Mouse (Mus musculus): ENCODE data around the gene Fgfr2. TPM values are rescaled to one million over a fixed set of nuclear protein-coding genes. Genes with fewer than 3 reads are reported as not detected.
A peak's percentile ranks its signal among the peaks of the same experiment; 100 is the strongest.

Fgfr2 gene
- polyA plus RNA-seq, 1 experiment from 2014 or later, result 86.9 TPM

DNA sequence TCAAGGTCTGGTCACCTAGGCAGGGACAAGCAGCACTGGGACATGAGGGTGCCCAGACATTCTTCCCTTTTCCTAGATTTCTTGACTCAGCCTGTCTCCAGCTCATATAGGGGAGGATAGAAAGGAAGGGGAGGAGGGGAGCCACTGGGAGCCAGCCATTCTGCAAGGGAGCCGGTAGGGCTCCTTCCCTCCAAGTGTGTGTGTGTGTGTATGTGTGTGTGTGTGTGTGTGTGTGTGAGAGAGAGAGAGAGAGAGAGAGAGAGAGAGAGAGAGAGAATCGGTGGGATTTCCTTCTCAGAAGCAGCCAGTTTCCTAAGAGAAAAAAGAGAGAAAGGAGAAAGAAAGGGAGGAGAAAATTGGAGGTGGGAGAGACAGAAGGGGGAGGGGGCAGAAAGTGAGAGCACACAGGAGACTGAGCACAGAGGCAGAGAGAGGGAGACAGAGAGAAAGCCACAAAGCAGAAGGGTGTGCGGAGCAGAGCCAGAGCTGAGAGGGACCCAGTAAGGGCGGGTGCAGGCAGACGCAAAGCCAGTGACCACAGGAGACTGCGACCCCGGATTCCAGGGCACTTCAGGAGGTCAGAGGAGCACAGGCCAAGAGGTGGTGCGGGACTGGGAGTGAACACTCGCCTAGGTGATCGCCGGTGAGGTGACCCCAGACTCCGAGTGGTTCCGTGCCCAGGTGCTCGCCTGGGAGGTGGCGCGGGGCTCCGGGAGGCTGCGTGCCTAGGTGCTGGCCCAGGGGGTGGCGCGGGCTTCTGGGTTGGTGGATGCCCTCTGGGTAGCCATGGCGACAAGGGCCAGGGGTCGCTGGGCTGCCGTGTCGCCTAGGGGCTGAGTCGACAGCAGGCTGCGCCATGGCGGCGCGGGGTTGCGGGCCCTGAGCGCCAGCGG lies 1156.9 kb downstream of the Fgfr2 start, which contains the start of gene Gpr26:
Gene Gpr26, plus strand, starts transcription at position 438 of the 893 bp plus-strand sequence.
- Histone ChIP-seq H3K4me1 (ENCODE audit: control insufficient read depth, insufficient read depth, low read length) (0 out of 2 replicates have a peak, but pooled peaks cover 3% of the 10 kb centered on the region), H3K4me2 (ENCODE audit: low read depth) (peak within 1 kb of the TSS; percentile 60), H3K4me3 (ENCODE audit: low read depth, low read length) (peak within 1 kb of the TSS; percentile 30), H3K9ac (ENCODE audit: low read length) (peak within 1 kb of the TSS; percentile 28; the same call in 1 of the 2 replicates), H3K9me3 (ENCODE audit: control insufficient read depth, low read length) (no peaks in the 10 kb centered on the region), H3K27me3 (ENCODE audit: control insufficient read depth, insufficient read depth, low read length) (peaks cover 39% of the 10 kb centered on the region), H3K27ac (ENCODE audit: low read depth, low read length) (no peak within 1 kb of the TSS), H3K36me3 (ENCODE audit: control insufficient read depth, insufficient read depth, low read length) (no peaks in the 10 kb centered on the region)
- 2% methylated on average over 32 of the region's 32 CpGs for WGBS
- DNase-seq (ENCODE audit: low spot score), result no peak
- no peak for ATAC-seq (ENCODE audit: insufficient read depth, low FRiP score, low TSS enrichment)

DNA sequence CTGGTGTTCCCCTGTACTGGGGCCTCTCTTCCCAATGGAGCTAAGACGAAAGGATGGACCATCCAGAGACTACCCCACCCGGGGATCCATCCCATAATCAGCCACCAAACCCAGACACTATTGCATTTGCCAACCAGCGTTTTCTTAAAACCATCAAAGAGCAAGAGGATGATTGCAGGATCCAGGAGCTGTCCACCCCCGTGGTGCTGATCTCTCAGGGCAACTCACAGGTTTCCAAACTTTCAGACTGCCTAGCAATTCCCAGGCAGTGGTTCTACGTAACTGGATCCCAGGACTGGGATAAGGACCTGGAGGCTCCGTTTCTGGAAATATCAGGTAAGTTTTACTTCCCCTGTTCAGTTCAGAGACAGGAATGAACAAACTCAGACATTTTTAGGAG lies 1162.6 kb downstream of the Fgfr2 start:
- WGBS, result 29% methylated on average over 6 of the region's 6 CpGs
- Histone ChIP-seq H3K4me3 (ENCODE audit: low read depth, low read length) (no peak overlapping the region), H3K27me3 (ENCODE audit: control insufficient read depth, insufficient read depth, low read length) (peaks cover 8% of the 10 kb centered on the region), H3K27ac (ENCODE audit: low read depth, low read length) (no peak overlapping the region), H3K4me1 (ENCODE audit: control insufficient read depth, insufficient read depth, low read length) (no peaks in the 10 kb centered on the region), H3K9me3 (ENCODE audit: control insufficient read depth, low read length) (no peaks in the 10 kb centered on the region), H3K4me2 (ENCODE audit: low read depth) (no peak overlapping the region), H3K36me3 (ENCODE audit: control insufficient read depth, insufficient read depth, low read length) (no peaks in the 10 kb centered on the region), H3K9ac (ENCODE audit: low read length) (no peak overlapping the region)
- peak; percentile 67 for DNase-seq (ENCODE audit: low spot score)
- ATAC-seq (ENCODE audit: insufficient read depth, low FRiP score, low TSS enrichment), result no peak

DNA sequence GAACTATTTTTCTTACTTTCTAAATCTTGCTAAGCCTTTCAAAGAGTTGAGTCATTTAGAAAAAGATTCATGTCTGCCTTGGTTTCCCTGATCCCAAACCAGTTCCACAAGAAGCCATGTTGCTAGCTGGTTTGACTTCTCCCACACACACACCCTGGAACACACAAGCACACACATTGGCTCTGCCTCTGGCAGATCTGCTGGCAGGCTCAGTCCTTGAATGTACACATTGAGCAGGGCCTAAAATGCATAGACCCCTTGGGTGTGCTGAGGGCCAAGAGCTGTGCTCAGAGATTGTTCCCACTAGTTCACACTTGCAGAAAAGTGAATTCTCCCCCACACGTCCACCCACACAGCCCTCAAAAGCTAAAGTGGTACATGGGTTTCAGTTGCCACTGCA lies 1164.4 kb downstream of the Fgfr2 start:
- no peaks in the 10 kb centered on the region for H3K27me3 ChIP-seq (ENCODE audit: control insufficient read depth, insufficient read depth, low read length)
- ATAC-seq (ENCODE audit: insufficient read depth, low FRiP score, low TSS enrichment), result no peak
- H3K27ac ChIP-seq (ENCODE audit: low read depth, low read length), result no peak overlapping the region
- H3K9ac ChIP-seq (ENCODE audit: low read length), result no peak overlapping the region
- H3K9me3 ChIP-seq (ENCODE audit: control insufficient read depth, low read length), result no peaks in the 10 kb centered on the region
- H3K36me3 ChIP-seq (ENCODE audit: control insufficient read depth, insufficient read depth, low read length), result no peaks in the 10 kb centered on the region
- H3K4me3 ChIP-seq (ENCODE audit: low read depth, low read length), result no peak overlapping the region
- DNase-seq (ENCODE audit: low spot score), result no peak
- H3K4me1 ChIP-seq (ENCODE audit: control insufficient read depth, insufficient read depth, low read length), result no peaks in the 10 kb centered on the region
- WGBS, result 75% methylated on average over 1 of the region's 1 CpGs
- H3K4me2 ChIP-seq (ENCODE audit: low read depth), result no peak overlapping the region

DNA sequence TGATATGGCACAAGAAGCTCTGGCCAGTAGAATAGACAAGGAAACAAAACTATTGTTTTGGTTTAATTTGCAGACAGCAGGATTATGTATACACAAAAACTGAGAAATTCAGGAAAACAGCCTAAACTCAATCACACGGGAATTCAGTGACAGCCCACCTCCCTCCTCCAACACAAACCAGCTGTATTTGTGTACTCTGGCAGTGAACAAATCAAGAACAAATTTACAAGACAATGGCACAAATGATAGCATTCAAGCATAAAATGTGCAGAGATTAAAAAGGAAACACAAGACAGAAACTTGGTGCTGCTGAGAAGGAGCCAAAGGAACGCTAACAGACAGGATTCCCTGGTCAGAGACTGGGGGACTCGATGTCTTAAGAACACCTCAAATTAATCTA lies 1169.7 kb downstream of the Fgfr2 start:
- WGBS, result 70% methylated on average over 3 of the region's 3 CpGs
- no peak for DNase-seq (ENCODE audit: low spot score)
- no peak overlapping the region for H3K4me2 ChIP-seq (ENCODE audit: low read depth)
- H3K9ac ChIP-seq (ENCODE audit: low read length), result no peak overlapping the region
- no peaks in the 10 kb centered on the region for H3K36me3 ChIP-seq (ENCODE audit: control insufficient read depth, insufficient read depth, low read length)
- H3K27ac ChIP-seq (ENCODE audit: low read depth, low read length), result no peak overlapping the region
- no peaks in the 10 kb centered on the region for H3K4me1 ChIP-seq (ENCODE audit: control insufficient read depth, insufficient read depth, low read length)
- no peaks in the 10 kb centered on the region for H3K9me3 ChIP-seq (ENCODE audit: control insufficient read depth, low read length)
- no peak overlapping the region for H3K4me3 ChIP-seq (ENCODE audit: low read depth, low read length)
- H3K27me3 ChIP-seq (ENCODE audit: control insufficient read depth, insufficient read depth, low read length), result no peaks in the 10 kb centered on the region
- no peak for ATAC-seq (ENCODE audit: insufficient read depth, low FRiP score, low TSS enrichment)

DNA sequence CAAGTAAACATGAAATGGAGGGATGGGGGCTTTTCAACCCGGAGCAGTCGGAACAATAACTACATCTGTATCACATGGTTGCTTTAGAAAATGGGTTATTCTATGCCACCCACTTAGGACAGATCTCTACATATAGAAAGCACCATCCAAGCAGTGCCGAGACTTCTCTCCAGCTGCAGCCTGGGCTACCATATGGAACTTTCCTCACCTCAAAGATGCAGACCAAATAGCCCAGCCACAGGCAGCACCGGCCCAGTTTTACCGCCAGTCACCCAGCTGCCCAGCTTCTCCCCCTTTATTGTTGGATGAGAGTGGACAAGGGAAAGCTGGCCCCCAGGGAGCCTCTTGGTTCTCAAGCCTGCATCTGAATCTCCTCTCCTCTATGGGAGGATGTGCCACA lies 1172.0 kb downstream of the Fgfr2 start:
- Histone ChIP-seq H3K4me2 (ENCODE audit: low read depth) (no peak overlapping the region), H3K27me3 (ENCODE audit: control insufficient read depth, insufficient read depth, low read length) (no peaks in the 10 kb centered on the region), H3K36me3 (ENCODE audit: control insufficient read depth, insufficient read depth, low read length) (no peaks in the 10 kb centered on the region), H3K4me3 (ENCODE audit: low read depth, low read length) (no peak overlapping the region), H3K27ac (ENCODE audit: low read depth, low read length) (no peak overlapping the region), H3K9me3 (ENCODE audit: control insufficient read depth, low read length) (no peaks in the 10 kb centered on the region), H3K4me1 (ENCODE audit: control insufficient read depth, insufficient read depth, low read length) (no peaks in the 10 kb centered on the region), H3K9ac (ENCODE audit: low read length) (no peak overlapping the region)
- WGBS, result 69% methylated on average over 5 of the region's 5 CpGs
- DNase-seq (ENCODE audit: low spot score) (no peak), ATAC-seq (ENCODE audit: insufficient read depth, low FRiP score, low TSS enrichment) (no peak)

DNA sequence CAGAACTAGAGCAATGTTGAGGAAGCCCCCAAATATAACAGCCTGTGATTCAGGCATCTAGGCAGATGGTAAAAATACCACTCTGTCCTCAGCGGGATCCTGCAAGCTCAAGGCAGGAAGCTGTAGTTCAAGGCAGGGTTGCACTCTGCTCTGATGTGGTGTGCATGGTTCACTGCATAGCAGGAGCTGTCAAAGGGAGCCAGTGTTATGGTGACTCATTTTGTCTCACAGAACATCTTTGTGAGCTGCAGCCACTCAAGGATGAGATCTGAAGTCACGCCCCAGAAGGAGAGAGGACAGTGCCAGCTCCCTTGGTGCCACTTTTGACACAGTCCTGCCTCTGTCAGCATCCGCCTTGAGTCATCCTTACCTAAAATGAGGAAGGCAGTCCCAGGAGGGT lies 1185.5 kb downstream of the Fgfr2 start:
- Histone ChIP-seq H3K27me3 (ENCODE audit: control insufficient read depth, insufficient read depth, low read length) (no peaks in the 10 kb centered on the region), H3K27ac (ENCODE audit: low read depth, low read length) (no peak overlapping the region), H3K4me3 (ENCODE audit: low read depth, low read length) (no peak overlapping the region), H3K36me3 (ENCODE audit: control insufficient read depth, insufficient read depth, low read length) (no peaks in the 10 kb centered on the region), H3K4me1 (ENCODE audit: control insufficient read depth, insufficient read depth, low read length) (no peaks in the 10 kb centered on the region), H3K4me2 (ENCODE audit: low read depth) (no peak overlapping the region), H3K9ac (ENCODE audit: low read length) (no peak overlapping the region), H3K9me3 (ENCODE audit: control insufficient read depth, low read length) (no peaks in the 10 kb centered on the region)
- 65% methylated on average over 3 of the region's 3 CpGs for WGBS
- no peak for DNase-seq (ENCODE audit: low spot score)
- no peak for ATAC-seq (ENCODE audit: insufficient read depth, low FRiP score, low TSS enrichment)

DNA sequence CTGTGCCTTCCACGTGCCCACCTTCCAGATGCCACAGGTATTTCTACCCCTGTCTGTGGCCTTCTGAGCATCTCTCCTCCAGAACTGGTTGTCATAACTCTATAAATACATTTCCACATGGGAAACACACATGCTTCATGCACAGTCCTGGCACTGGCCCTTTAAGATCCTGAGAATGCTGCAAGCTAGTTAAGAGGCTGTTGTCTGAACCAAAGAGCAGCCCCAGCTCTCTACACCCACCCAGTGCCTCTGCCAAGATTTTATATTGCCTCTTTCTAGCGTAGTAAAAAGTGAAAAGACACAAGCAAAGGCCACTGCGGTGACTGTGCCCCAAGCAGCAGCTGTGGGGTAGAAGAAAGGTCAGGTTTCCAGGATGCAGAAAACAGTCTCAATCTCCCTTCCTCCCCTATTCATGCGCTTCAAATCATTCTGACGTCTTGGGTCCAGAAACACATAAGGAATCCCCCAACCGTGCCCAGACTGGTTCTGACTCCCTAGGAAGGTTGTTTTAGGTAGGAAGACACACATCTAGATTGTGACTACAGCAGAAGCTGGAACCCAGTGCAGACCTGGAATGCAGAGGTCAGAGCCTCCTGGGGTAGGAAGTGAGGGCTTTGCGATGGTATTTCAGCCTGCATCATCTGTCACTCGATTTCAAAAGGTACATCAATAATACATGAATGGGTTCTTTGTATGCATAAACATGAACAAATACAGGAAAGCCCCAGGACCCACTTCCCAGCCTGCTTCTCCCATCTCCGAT lies 1195.7 kb downstream of the Fgfr2 start:
- Histone ChIP-seq H3K27ac (ENCODE audit: low read depth, low read length) (no peak overlapping the region), H3K36me3 (ENCODE audit: control insufficient read depth, insufficient read depth, low read length) (no peaks in the 10 kb centered on the region), H3K9ac (ENCODE audit: low read length) (no peak overlapping the region), H3K27me3 (ENCODE audit: control insufficient read depth, insufficient read depth, low read length) (no peaks in the 10 kb centered on the region), H3K4me3 (ENCODE audit: low read depth, low read length) (no peak overlapping the region), H3K4me2 (ENCODE audit: low read depth) (no peak overlapping the region), H3K4me1 (ENCODE audit: control insufficient read depth, insufficient read depth, low read length) (peaks cover 6% of the 10 kb centered on the region), H3K9me3 (ENCODE audit: control insufficient read depth, low read length) (no peaks in the 10 kb centered on the region)
- 24% methylated on average over 9 of the region's 9 CpGs for WGBS
- DNase-seq (ENCODE audit: low spot score) (peak; percentile 17), ATAC-seq (ENCODE audit: insufficient read depth, low FRiP score, low TSS enrichment) (no peak; the same call in 1 of the 2 replicates)

DNA sequence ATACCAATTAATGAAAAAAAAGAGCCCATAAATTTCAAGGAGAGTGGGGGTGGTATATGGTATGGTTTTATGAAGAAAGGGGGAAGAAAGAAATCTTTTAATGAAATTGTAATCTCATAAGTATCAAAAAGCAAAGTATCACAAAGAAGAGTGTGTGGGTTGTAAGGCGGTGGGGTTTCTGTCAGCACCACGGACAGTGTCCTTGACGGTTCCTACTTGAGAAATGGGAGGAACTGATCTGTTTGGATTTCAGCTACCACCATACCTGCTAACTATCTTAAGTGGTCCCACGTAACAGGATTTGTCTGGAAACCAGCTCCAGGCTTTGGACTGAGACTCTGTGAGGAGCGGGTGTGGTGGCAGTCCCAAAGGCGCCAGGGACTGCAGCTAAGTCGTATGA lies 1205.8 kb downstream of the Fgfr2 start:
- no peak for DNase-seq (ENCODE audit: low spot score)
- Histone ChIP-seq H3K4me2 (ENCODE audit: low read depth) (no peak overlapping the region), H3K4me1 (ENCODE audit: control insufficient read depth, insufficient read depth, low read length) (no peaks in the 10 kb centered on the region), H3K27me3 (ENCODE audit: control insufficient read depth, insufficient read depth, low read length) (no peaks in the 10 kb centered on the region), H3K9me3 (ENCODE audit: control insufficient read depth, low read length) (no peaks in the 10 kb centered on the region), H3K9ac (ENCODE audit: low read length) (no peak overlapping the region), H3K4me3 (ENCODE audit: low read depth, low read length) (no peak overlapping the region), H3K36me3 (ENCODE audit: control insufficient read depth, insufficient read depth, low read length) (no peaks in the 10 kb centered on the region), H3K27ac (ENCODE audit: low read depth, low read length) (no peak overlapping the region)
- WGBS, result 56% methylated on average over 7 of the region's 7 CpGs
- no peak for ATAC-seq (ENCODE audit: insufficient read depth, low FRiP score, low TSS enrichment)
